Mouse (Mus musculus) stomach, embryonic 14.5 days (tissue): ENCODE measurements at regions not wholly inside any gene's neighbourhood (a gene's known extent, or its start where the extent isn't known, plus 50 kb on each side); places are given as distances from the start of the nearest gene placed in this dataset.
"Not testable (repeated sequence)": the region's sequence is repeated elsewhere in the genome, so short reads cannot be mapped to it uniquely, and the experiment has no call there.

Experiments used
- ATAC-seq: fragments of 200-750 bp; cut with Nextera tagmentation; 2 replicates; pipeline ENCODE4 v1.8.0; 2017; ENCODE audit warnings: low read depth, moderate TSS enrichment; ENCODE audit not compliant: insufficient number of reproducible peaks, insufficient read depth, low FRiP score
- H3K27ac ChIP-seq: fragments of 300-500 bp; sonication (generic); 2 replicates; pipeline ENCODE4 v1.5.1; 2014; ENCODE audit warnings: mild to moderate bottlenecking, low read length, moderate library complexity, mixed read lengths
- H3K27me3 ChIP-seq: fragments of 300-500 bp; sonication (generic); 2 replicates; pipeline ENCODE4 v1.6.1; 2014; ENCODE audit warnings: low read length, control low read depth, mixed read lengths; ENCODE audit not compliant: control insufficient read depth, insufficient read depth
- H3K36me3 ChIP-seq: fragments of 300-500 bp; sonication (generic); 2 replicates; pipeline ENCODE4 v1.6.1; 2014; ENCODE audit warnings: mild to moderate bottlenecking, control low read depth, low read length, moderate library complexity, mixed read lengths; ENCODE audit not compliant: control insufficient read depth, insufficient read depth
- H3K4me1 ChIP-seq: fragments of 300-500 bp; sonication (generic); 2 replicates; pipeline ENCODE4 v1.6.1; 2014; ENCODE audit warnings: low read length, control low read depth, mixed read lengths; ENCODE audit not compliant: control insufficient read depth, insufficient read depth
- H3K4me2 ChIP-seq: fragments of 300-500 bp; sonication (generic); replicated peaks from 2 replicates; pipeline ENCODE4 v1.6.1; 2014; ENCODE audit warnings: low read depth, low read length, control low read depth
- H3K4me3 ChIP-seq: fragments of 300-500 bp; sonication (generic); 2 replicates; pipeline ENCODE4 v1.5.1; 2014; ENCODE audit warnings: low read depth, low read length, control low read depth
- H3K9ac ChIP-seq: fragments of 300-500 bp; sonication (generic); replicated peaks from 2 replicates; pipeline ENCODE4 v1.6.1; 2014; ENCODE audit warnings: low read depth, mild to moderate bottlenecking, control low read depth, low read length, moderate library complexity, mixed read lengths
- H3K9me3 ChIP-seq: fragments of 300-500 bp; sonication (generic); 2 replicates; pipeline ENCODE4 v1.6.1; 2016; ENCODE audit warnings: low read depth, low read length, control low read depth; ENCODE audit not compliant: control insufficient read depth
- WGBS: fragments of 180-500 bp; shearing (Covaris S2); extraction: QIAGEN DNeasy Blood & Tissue Kit; methylation state at CpG from one replicate; pipeline ENCODE4 v1.1.7; 2014; 5-methylcytosine and 5-hydroxymethylcytosine counted together

GRCm38 (mm10) chr2:15273446-15273845 lies 218.6 kb upstream of the Nsun6 start:
- no peaks in the 10 kb centered on the region for H3K9me3 ChIP-seq
- ATAC-seq = no peak
- WGBS = 87% methylated on average over 3 of the region's 3 CpGs

GRCm38 (mm10) chr2:15260486-15261165 lies 205.8 kb upstream of the Nsun6 start:
- Histone ChIP-seq H3K36me3 (no peaks in the 10 kb centered on the region), H3K4me3 (no peak overlapping the region), H3K9me3 (no peaks in the 10 kb centered on the region), H3K4me1 (no peaks in the 10 kb centered on the region), H3K27me3 (no peaks in the 10 kb centered on the region), H3K4me2 (no peak overlapping the region), H3K9ac (no peak overlapping the region), H3K27ac (no peak overlapping the region)
- 31% methylated on average over 4 of the region's 4 CpGs for WGBS
- no peak for ATAC-seq

More at GRCm38 (mm10) chr2:15273446-15273845, 218.6 kb upstream of the Nsun6 start:
- no peak overlapping the region for H3K4me3 ChIP-seq
- no peaks in the 10 kb centered on the region for H3K4me1 ChIP-seq
- no peaks in the 10 kb centered on the region for H3K27me3 ChIP-seq
- no peak overlapping the region for H3K27ac ChIP-seq
- H3K4me2 ChIP-seq = no peak overlapping the region
- H3K9ac ChIP-seq = no peak overlapping the region
- H3K36me3 ChIP-seq = no peaks in the 10 kb centered on the region

DNA sequence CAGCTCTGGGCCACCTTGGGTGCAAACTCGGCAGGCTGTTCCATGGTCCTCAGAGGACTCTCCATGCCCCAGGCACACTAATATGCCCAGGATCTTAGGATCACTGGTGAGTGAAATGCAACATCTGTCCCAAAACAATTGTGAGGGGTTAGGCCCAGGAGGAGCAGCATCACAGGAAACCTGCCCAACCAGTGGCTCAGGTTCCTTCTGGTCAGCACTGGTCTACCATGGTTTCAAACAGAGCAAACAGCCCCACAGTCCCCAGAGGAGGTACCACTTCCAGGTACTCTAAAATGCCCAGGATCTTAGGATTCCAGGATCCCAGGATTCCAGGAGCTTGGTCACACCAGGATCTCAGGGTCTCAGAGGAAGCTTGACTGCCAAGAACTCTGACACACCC lies 187.4 kb upstream of the Nsun6 start:
- 98% methylated on average over 1 of the region's 1 CpGs for WGBS
- not testable (repeated sequence) for H3K4me3 ChIP-seq, H3K4me2 ChIP-seq, H3K9me3 ChIP-seq, H3K27ac ChIP-seq, H3K27me3 ChIP-seq, H3K9ac ChIP-seq, H3K4me1 ChIP-seq, ATAC-seq, H3K36me3 ChIP-seq

GRCm38 (mm10) chr2:15221910-15222309 lies 167.0 kb upstream of the Nsun6 start:
- Histone ChIP-seq H3K9me3 (no peaks in the 10 kb centered on the region), H3K27me3 (no peaks in the 10 kb centered on the region), H3K4me2 (no peak overlapping the region), H3K4me1 (no peaks in the 10 kb centered on the region), H3K9ac (no peak overlapping the region), H3K4me3 (no peak overlapping the region), H3K36me3 (no peaks in the 10 kb centered on the region), H3K27ac (no peak overlapping the region)
- ATAC-seq = no peak
- 50% methylated on average over 4 of the region's 4 CpGs for WGBS

GRCm38 (mm10) chr2:15188091-15188490 lies 133.2 kb upstream of the Nsun6 start:
- Histone ChIP-seq H3K4me2 (no peak overlapping the region), H3K36me3 (no peaks in the 10 kb centered on the region), H3K9me3 (no peaks in the 10 kb centered on the region; the same call in 1 of the 2 replicates), H3K27ac (no peak overlapping the region), H3K4me1 (no peaks in the 10 kb centered on the region), H3K27me3 (no peaks in the 10 kb centered on the region), H3K9ac (no peak overlapping the region), H3K4me3 (no peak overlapping the region)
- no peak for ATAC-seq
- 67% methylated on average over 1 of the region's 1 CpGs for WGBS

GRCm38 (mm10) chr2:15181000-15181399 lies 126.1 kb upstream of the Nsun6 start:
- Histone ChIP-seq H3K4me2 (no peak overlapping the region), H3K9ac (no peak overlapping the region), H3K27ac (no peak overlapping the region), H3K36me3 (no peaks in the 10 kb centered on the region), H3K27me3 (no peaks in the 10 kb centered on the region), H3K9me3 (no peaks in the 10 kb centered on the region), H3K4me3 (no peak overlapping the region), H3K4me1 (no peaks in the 10 kb centered on the region)
- 77% methylated on average over 3 of the region's 3 CpGs for WGBS
- no peak for ATAC-seq

GRCm38 (mm10) chr2:15166435-15167024 lies 111.7 kb upstream of the Nsun6 start:
- Histone ChIP-seq H3K27me3 (no peaks in the 10 kb centered on the region), H3K9ac (no peak overlapping the region), H3K36me3 (no peaks in the 10 kb centered on the region), H3K4me2 (no peak overlapping the region), H3K9me3 (no peaks in the 10 kb centered on the region), H3K27ac (no peak overlapping the region), H3K4me1 (no peaks in the 10 kb centered on the region), H3K4me3 (no peak overlapping the region)
- peak; percentile 81 for ATAC-seq

- Histone ChIP-seq H3K4me3 (no peak overlapping the region), H3K27ac (no peak overlapping the region), H3K4me2 (no peak overlapping the region), H3K9me3 (no peaks in the 10 kb centered on the region), H3K27me3 (no peaks in the 10 kb centered on the region), H3K9ac (no peak overlapping the region), H3K4me1 (no peaks in the 10 kb centered on the region), H3K36me3 (no peaks in the 10 kb centered on the region)
- WGBS = 60% methylated on average over 3 of the region's 3 CpGs
- no peak for ATAC-seq
Observed at GRCm38 (mm10) chr2:15165830-15166229, 111.0 kb upstream of the Nsun6 start.
